Mouse (Mus musculus): Measurements from ENCODE around the gene Derl3. TPM values are rescaled to one million over a fixed set of nuclear protein-coding genes. Genes with fewer than 3 reads are reported as not detected.
"Not testable (repeated sequence)": the region's sequence is repeated elsewhere in the genome, so short reads cannot be mapped to it uniquely, and the experiment has no call there.

The Derl3 gene
- polyA plus RNA-seq, 1 experiment from 2014 or later, result 2.1 TPM

GRCm38 (mm10) chr10:75856155-75856907 lies 36.9 kb upstream of the Derl3 start:
- Histone ChIP-seq H3K4me2 (replicated peaks) (no peak overlapping the region), H3K4me3 (replicated peaks) (no peak overlapping the region)
- 86% methylated on average over 11 of the region's 11 CpGs for WGBS

DNA sequence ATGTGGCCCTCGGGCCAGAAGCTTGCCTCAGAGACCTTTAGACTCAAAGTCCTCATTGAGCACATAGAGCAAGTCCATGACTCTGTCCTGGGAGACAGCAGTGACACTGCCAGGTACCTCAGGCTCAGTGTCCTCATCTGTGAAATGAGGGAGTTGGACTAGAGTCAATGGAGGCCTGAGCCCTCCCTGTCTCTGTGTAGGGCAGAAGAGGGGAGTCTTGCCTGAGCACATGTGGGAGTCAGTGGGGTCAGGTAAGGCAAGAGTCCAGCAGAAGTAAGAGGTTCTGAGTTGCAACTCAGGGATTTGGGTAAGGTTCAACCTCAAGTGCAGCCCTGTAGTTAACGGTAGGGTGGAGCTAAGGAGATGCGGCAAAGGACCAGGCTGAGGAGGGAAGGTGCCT lies 36.2 kb upstream of the Derl3 start:
- no peak overlapping the region for H3K4me2 ChIP-seq (replicated peaks)
- no peak for ATAC-seq
- H3K27me3 ChIP-seq, result no peaks in the 10 kb centered on the region
- H3K36me3 ChIP-seq, result peaks cover 17% of the 10 kb centered on the region
- peaks cover 34% of the 10 kb centered on the region for H3K4me1 ChIP-seq (replicated peaks)
- H3K27ac ChIP-seq, result no peak overlapping the region
- no peaks in the 10 kb centered on the region for H3K9me3 ChIP-seq
- WGBS, result 87% methylated on average over 3 of the region's 3 CpGs
- H3K4me3 ChIP-seq (replicated peaks), result no peak overlapping the region
- H3K9ac ChIP-seq (replicated peaks), result no peak overlapping the region

More at GRCm38 (mm10) chr10:75856155-75856907, 36.9 kb upstream of the Derl3 start:
- no peaks in the 10 kb centered on the region for H3K27me3 ChIP-seq
- peaks cover 17% of the 10 kb centered on the region for H3K36me3 ChIP-seq
- no peak for ATAC-seq
- H3K9ac ChIP-seq (replicated peaks), result no peak overlapping the region
- peaks cover 40% of the 10 kb centered on the region for H3K4me1 ChIP-seq (replicated peaks)
- no peak overlapping the region for H3K27ac ChIP-seq
- H3K9me3 ChIP-seq, result no peaks in the 10 kb centered on the region

DNA sequence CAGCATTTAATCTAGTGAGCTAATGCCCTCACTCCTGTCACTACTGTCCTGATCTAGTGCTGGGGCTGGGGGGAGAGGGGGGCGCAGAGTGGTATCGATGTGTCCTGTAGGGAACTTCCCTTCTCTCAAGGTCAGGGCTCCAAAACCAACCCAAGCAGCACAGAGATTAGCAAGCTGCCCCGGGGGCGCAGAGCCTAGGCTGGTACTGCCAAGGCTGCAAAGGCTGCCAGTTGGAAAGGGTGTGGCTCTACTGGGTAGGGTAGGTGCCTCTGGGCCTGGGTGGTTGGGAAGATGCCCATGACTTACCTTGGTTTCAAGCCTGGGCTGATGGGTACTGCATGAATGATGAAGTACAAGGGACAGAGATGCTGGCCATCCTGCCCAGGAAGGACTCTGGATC lies 35.6 kb upstream of the Derl3 start:
- Histone ChIP-seq H3K4me2 (replicated peaks) (no peak overlapping the region), H3K4me3 (replicated peaks) (no peak overlapping the region), H3K27me3 (no peaks in the 10 kb centered on the region), H3K27ac (no peak overlapping the region), H3K36me3 (peaks cover 17% of the 10 kb centered on the region), H3K4me1 (replicated peaks) (peaks cover 34% of the 10 kb centered on the region), H3K9me3 (no peaks in the 10 kb centered on the region), H3K9ac (replicated peaks) (no peak overlapping the region)
- 97% methylated on average over 4 of the region's 4 CpGs for WGBS
- ATAC-seq, result no peak

- H3K4me2 ChIP-seq (replicated peaks), result peak overlapping the region; percentile 79
- 1% methylated on average over 26 of the region's 27 CpGs for WGBS
- no peaks in the 10 kb centered on the region for H3K27me3 ChIP-seq
- peak overlapping the region; percentile 91 for H3K9ac ChIP-seq (replicated peaks)
- H3K4me1 ChIP-seq (replicated peaks), result peaks cover 34% of the 10 kb centered on the region
- peak overlapping the region; percentile 94 for H3K27ac ChIP-seq
- no peaks in the 10 kb centered on the region for H3K9me3 ChIP-seq
- H3K4me3 ChIP-seq (replicated peaks), result peak overlapping the region; percentile 74
- ATAC-seq, result peak; percentile 76
- peaks cover 17% of the 10 kb centered on the region for H3K36me3 ChIP-seq
Measured at GRCm38 (mm10) chr10:75859107-75859746, 34.0 kb upstream of the Derl3 start.

DNA sequence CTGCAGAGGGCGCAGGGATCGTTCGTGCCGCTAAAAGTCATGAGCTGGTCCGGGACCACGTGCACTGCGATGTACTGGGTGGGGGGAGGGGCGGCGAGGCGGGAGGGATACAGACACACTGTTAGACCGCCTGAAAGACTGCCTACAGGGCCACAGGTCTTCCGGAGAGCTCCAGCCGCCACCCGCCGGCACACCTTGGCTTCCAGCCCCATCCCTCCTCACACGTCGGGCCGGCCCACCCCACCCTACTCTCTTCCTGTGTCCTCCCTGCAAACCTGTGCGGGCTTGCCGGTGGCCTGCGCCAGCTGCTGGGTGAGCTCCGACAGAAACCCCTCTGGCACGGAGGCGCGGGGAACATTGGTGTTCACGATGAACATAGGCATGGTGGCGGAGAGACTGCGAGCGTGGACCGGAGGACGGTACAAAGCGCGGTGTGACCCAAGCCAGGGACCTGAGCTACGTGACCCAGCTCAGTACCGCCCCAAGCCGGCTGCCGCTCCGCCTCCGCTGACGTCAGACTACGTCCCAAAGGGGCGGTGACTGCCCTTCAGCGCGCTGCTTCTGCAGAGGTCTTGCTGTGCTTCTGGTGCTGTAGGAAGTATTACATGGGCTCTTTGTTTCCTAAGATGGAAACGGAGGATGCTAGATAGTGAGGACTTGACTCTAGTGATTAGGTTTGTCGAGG lies 33.3 kb upstream of the Derl3 start, which contains the start of gene Mif:
Gene Mif, minus strand, starts transcription at position 455 of the 685 bp plus-strand sequence.
- ATAC-seq, result peak; percentile 94
- WGBS, result 2% methylated on average over 46 of the region's 46 CpGs
- Histone ChIP-seq H3K4me1 (replicated peaks) (peaks cover 34% of the 10 kb centered on the region), H3K9ac (replicated peaks) (peak within 1 kb of the TSS; percentile 91), H3K4me3 (replicated peaks) (peak within 1 kb of the TSS; percentile 74), H3K27ac (peak within 1 kb of the TSS; percentile 94), H3K36me3 (peaks cover 17% of the 10 kb centered on the region), H3K4me2 (replicated peaks) (peak within 1 kb of the TSS; percentile 79)
- H3K27me3 ChIP-seq, H3K9me3 ChIP-seq: not testable (repeated sequence)

DNA sequence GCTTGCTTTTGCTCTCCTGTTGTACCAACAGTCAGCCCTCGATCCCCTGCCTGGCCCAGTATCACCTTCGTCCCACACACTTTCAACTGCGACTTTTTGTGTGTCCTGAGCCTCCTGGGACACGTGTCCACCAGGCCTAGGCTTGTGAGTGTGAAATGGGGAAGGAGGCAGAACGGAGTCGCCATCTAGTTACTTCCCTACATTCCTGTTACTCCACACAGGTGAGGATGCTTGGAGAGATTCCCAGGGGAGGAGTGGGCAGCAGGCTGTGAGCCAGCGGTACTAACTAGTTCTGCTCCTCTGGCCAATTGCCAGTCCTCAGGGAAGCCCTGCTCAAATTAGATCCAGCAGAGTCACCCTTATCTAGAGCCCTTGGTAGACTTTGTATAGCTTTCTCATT lies 32.5 kb upstream of the Derl3 start:
- Histone ChIP-seq H3K27ac (peak overlapping the region; percentile 94), H3K27me3 (no peaks in the 10 kb centered on the region), H3K4me2 (replicated peaks) (peak overlapping the region; percentile 79), H3K4me3 (replicated peaks) (no peak overlapping the region), H3K4me1 (replicated peaks) (peaks cover 34% of the 10 kb centered on the region), H3K36me3 (peaks cover 17% of the 10 kb centered on the region), H3K9me3 (no peaks in the 10 kb centered on the region), H3K9ac (replicated peaks) (peak overlapping the region; percentile 91; the same call in 1 of the 2 replicates)
- no peak for ATAC-seq
- WGBS, result 21% methylated on average over 7 of the region's 7 CpGs

GRCm38 (mm10) chr10:75861587-75861986 lies 31.6 kb upstream of the Derl3 start:
- WGBS, result 54% methylated on average over 5 of the region's 5 CpGs
- Histone ChIP-seq H3K27ac (no peak overlapping the region), H3K9ac (replicated peaks) (no peak overlapping the region), H3K27me3 (no peaks in the 10 kb centered on the region), H3K4me2 (replicated peaks) (no peak overlapping the region), H3K4me1 (replicated peaks) (peaks cover 34% of the 10 kb centered on the region), H3K36me3 (peaks cover 16% of the 10 kb centered on the region), H3K9me3 (no peaks in the 10 kb centered on the region), H3K4me3 (replicated peaks) (no peak overlapping the region)
- no peak for ATAC-seq

DNA sequence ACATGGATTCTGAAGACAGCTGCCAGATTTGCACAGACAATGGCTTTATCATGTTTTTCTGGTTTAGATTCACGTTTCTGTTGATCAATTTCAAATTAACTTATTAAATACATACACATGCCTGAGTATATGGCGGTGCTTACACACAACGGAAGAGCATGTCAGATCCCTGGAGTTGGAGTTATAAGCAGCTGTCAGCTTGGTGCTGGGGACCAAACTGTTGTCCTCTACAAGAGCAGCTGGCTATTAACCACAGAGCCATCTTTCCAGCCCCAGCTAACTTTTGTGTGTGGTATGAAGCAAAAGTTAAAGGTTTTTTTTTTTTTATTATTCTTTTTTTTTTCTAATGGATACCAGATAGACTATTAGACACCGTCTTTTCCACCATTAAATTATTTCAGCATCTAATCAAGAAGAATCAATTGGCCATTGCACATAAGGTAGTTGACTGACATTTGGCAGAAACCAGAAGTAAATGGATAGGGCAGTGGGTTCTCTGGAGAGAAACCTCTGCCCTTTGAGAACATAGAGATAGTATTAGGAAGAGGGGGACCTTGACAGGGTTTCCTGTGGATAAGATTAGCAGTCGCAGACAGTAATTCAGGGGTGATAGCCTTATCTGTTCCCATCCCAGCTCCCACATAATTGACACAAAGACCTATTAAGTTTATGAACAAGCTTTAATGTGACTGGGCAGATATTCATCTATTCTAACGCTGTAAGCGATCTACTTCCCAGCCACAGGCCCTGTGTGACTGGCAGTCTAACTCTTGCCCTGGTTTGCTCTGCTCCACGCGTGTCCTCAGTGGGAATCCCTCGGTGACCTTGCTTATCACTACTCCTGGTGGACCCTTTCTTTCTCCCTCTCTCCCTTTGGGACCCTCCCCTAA lies 20.9 kb upstream of the Derl3 start:
- no peak; the same call in 1 of the 2 replicates for ATAC-seq
- H3K36me3 ChIP-seq, result no peaks in the 10 kb centered on the region
- peak overlapping the region; percentile 91 for H3K27ac ChIP-seq
- 35% methylated on average over 10 of the region's 10 CpGs for WGBS
- peaks cover 19% of the 10 kb centered on the region for H3K4me1 ChIP-seq (replicated peaks)
- peak overlapping the region; percentile 40 for H3K4me3 ChIP-seq (replicated peaks)
- 0 out of 2 replicates have a peak, but pooled peaks cover 3% of the 10 kb centered on the region for H3K27me3 ChIP-seq
- H3K9ac ChIP-seq (replicated peaks), result peak overlapping the region; percentile 53
- no peaks in the 10 kb centered on the region for H3K9me3 ChIP-seq
- peak overlapping the region; percentile 64 for H3K4me2 ChIP-seq (replicated peaks)

- Histone ChIP-seq H3K27ac (peak overlapping the region; percentile 91), H3K4me1 (replicated peaks) (peaks cover 19% of the 10 kb centered on the region), H3K36me3 (no peaks in the 10 kb centered on the region), H3K4me3 (replicated peaks) (peak overlapping the region; percentile 40), H3K27me3 (0 out of 2 replicates have a peak, but pooled peaks cover 3% of the 10 kb centered on the region), H3K9ac (replicated peaks) (peak overlapping the region; percentile 60), H3K4me2 (replicated peaks) (peak overlapping the region; percentile 64), H3K9me3 (no peaks in the 10 kb centered on the region)
- WGBS, result under 1% methylated on average over 11 of the region's 11 CpGs
- peak; percentile 99 for ATAC-seq
Measured at GRCm38 (mm10) chr10:75872915-75873542, 20.2 kb upstream of the Derl3 start.

DNA sequence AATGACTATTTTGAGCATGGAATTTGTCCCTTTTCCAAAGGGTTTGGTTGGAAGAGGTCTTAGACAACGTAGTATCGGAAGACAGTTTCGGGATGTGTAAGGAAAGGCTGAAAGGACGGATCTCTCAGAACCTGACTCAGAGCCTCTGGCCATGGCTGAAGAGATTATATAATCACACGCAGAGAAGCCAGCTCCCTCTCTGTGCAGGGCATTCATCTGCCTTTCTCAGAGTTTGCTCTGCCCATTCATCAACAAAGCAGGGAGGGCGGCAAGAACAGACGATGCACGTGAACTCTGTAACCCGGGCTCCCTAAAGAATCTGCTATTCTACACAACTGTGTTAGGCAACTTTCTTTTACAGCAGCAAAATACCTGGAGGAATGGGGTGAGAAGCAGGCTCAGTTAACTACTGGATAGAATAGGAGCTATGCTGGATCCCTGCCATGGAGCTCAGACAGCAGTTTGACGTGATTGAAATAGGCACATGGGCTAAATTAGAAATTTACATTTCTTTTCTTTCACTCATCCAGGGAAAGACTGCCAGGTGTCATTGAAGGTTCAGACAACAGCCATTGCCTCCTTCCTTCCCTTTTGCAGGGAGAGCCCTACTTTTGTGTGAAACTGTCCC lies 19.6 kb upstream of the Derl3 start:
- Histone ChIP-seq H3K27me3 (no peaks in the 10 kb centered on the region), H3K36me3 (no peaks in the 10 kb centered on the region), H3K9me3 (no peaks in the 10 kb centered on the region), H3K4me3 (replicated peaks) (peak overlapping the region; percentile 40), H3K27ac (peak overlapping the region; percentile 91), H3K4me1 (replicated peaks) (peaks cover 19% of the 10 kb centered on the region), H3K4me2 (replicated peaks) (peak overlapping the region; percentile 64), H3K9ac (replicated peaks) (peak overlapping the region; percentile 60)
- 6% methylated on average over 10 of the region's 10 CpGs for WGBS
- ATAC-seq, result peak; percentile 28; the same call in 1 of the 2 replicates

Measured in midbrain, embryonic 13.5 days (tissue).